Mouse (Mus musculus) liver, embryonic 12.5 days (tissue): Measurements from ENCODE around the gene Hhatl. TPM values are rescaled to one million over a fixed set of nuclear protein-coding genes. Genes with fewer than 3 reads are reported as not detected.

Experiments used
- ATAC-seq: fragments of 200-750 bp; cut with Nextera tagmentation; 2 replicates; pipeline ENCODE4 v1.8.0; 2017; ENCODE audit warnings: moderate number of reproducible peaks, mild to moderate bottlenecking, moderate library complexity
- H3K27ac ChIP-seq: fragments of 300-500 bp; sonication (generic); 2 replicates; pipeline ENCODE4 v1.5.1; 2016; ENCODE audit warnings: mild to moderate bottlenecking
- H3K27me3 ChIP-seq: fragments of 300-500 bp; sonication (generic); replicated peaks from 2 replicates; pipeline ENCODE4 v1.6.1; 2016; ENCODE audit warnings: mild to moderate bottlenecking, moderate library complexity
- H3K36me3 ChIP-seq: fragments of 300-500 bp; sonication (generic); 2 replicates; pipeline ENCODE4 v1.6.1; 2016; ENCODE audit warnings: mild to moderate bottlenecking, moderate library complexity
- H3K4me1 ChIP-seq: fragments of 300-500 bp; sonication (generic); 2 replicates; pipeline ENCODE4 v1.6.1; 2016
- H3K4me2 ChIP-seq: fragments of 300-500 bp; sonication (generic); 2 replicates; pipeline ENCODE4 v1.6.1; 2016; ENCODE audit warnings: mild to moderate bottlenecking, moderate library complexity
- H3K4me3 ChIP-seq: fragments of 300-500 bp; sonication (generic); 2 replicates; pipeline ENCODE4 v1.5.1; 2016; ENCODE audit warnings: mild to moderate bottlenecking, moderate library complexity
- H3K9ac ChIP-seq: fragments of 300-500 bp; sonication (generic); 2 replicates; pipeline ENCODE4 v1.6.1; 2016; ENCODE audit warnings: mild to moderate bottlenecking, moderate library complexity
- H3K9me3 ChIP-seq: fragments of 300-500 bp; sonication (generic); replicated peaks from 2 replicates; pipeline ENCODE4 v1.6.1; 2016; ENCODE audit warnings: mild to moderate bottlenecking, moderate library complexity
- WGBS: fragments of 180-500 bp; shearing (Covaris S2); methylation state at CpG from one replicate; pipeline ENCODE4 v1.1.7; 2016; ENCODE audit not compliant: insufficient replicate concordance; 5-methylcytosine and 5-hydroxymethylcytosine counted together
- polyA plus RNA-seq: library from polyadenylated mRNA; unstranded; fragments of >200 nt; fragmentation: Nextera tagmentation; extraction: Ambion mirVana; gene quantifications from 2 replicates; pipeline ENCODE4 v1.2.1, GENCODE M21; 2016

The Hhatl gene
- polyA plus RNA-seq, 1 experiment from 2014 or later: not detected

GRCm38 (mm10) chr9:121797722-121798121 is 5.4 kb upstream of the Hhatl start:
- no peak for ATAC-seq
- Histone ChIP-seq H3K36me3 (no peaks in the 10 kb centered on the region), H3K27me3 (peaks cover 18% of the 10 kb centered on the region), H3K27ac (no peak overlapping the region), H3K4me2 (no peak overlapping the region; the same call in 1 of the 2 replicates), H3K9me3 (no peaks in the 10 kb centered on the region), H3K4me3 (no peak overlapping the region), H3K4me1 (peaks cover 6% of the 10 kb centered on the region; the same call in 1 of the 2 replicates), H3K9ac (no peak overlapping the region)
- 21% methylated on average over 12 of the region's 12 CpGs for WGBS

- 46% methylated on average over 1 of the region's 1 CpGs for WGBS
- H3K9ac ChIP-seq: no peak overlapping the region
- no peak overlapping the region for H3K4me2 ChIP-seq
- H3K27ac ChIP-seq: no peak overlapping the region
- peaks cover 14% of the 10 kb centered on the region for H3K27me3 ChIP-seq
- H3K4me3 ChIP-seq: no peak overlapping the region
- H3K36me3 ChIP-seq: no peaks in the 10 kb centered on the region
- no peak for ATAC-seq
- peaks cover 6% of the 10 kb centered on the region; the same call in 1 of the 2 replicates for H3K4me1 ChIP-seq
- H3K9me3 ChIP-seq: no peaks in the 10 kb centered on the region
Measured at GRCm38 (mm10) chr9:121794972-121795539, 2.7 kb upstream of the Hhatl start.

GRCm38 (mm10) chr9:121791206-121791605 is 1.1 kb downstream of the Hhatl start:
- peaks cover 10% of the 10 kb centered on the region; the same call in 1 of the 2 replicates for H3K27me3 ChIP-seq
- no peak for ATAC-seq
- H3K9me3 ChIP-seq: no peaks in the 10 kb centered on the region
- no peak overlapping the region for H3K4me3 ChIP-seq
- H3K27ac ChIP-seq: no peak overlapping the region
- no peaks in the 10 kb centered on the region for H3K4me1 ChIP-seq
- 21% methylated on average over 5 of the region's 5 CpGs for WGBS
- no peak overlapping the region for H3K9ac ChIP-seq
- no peaks in the 10 kb centered on the region for H3K36me3 ChIP-seq
- no peak overlapping the region for H3K4me2 ChIP-seq

GRCm38 (mm10) chr9:121786359-121786758 is 5.9 kb downstream of the Hhatl start:
- 54% methylated on average over 2 of the region's 2 CpGs for WGBS
- no peaks in the 10 kb centered on the region for H3K9me3 ChIP-seq
- H3K4me2 ChIP-seq: no peak overlapping the region
- no peak overlapping the region for H3K27ac ChIP-seq
- H3K4me3 ChIP-seq: no peak overlapping the region
- no peak for ATAC-seq
- H3K9ac ChIP-seq: no peak overlapping the region
- H3K4me1 ChIP-seq: no peaks in the 10 kb centered on the region
- H3K36me3 ChIP-seq: no peaks in the 10 kb centered on the region
- 0 out of 2 replicates have a peak, but pooled peaks cover 10% of the 10 kb centered on the region for H3K27me3 ChIP-seq

- Histone ChIP-seq H3K27me3 (0 out of 2 replicates have a peak, but pooled peaks cover 10% of the 10 kb centered on the region), H3K4me1 (no peaks in the 10 kb centered on the region), H3K27ac (no peak overlapping the region), H3K9me3 (no peaks in the 10 kb centered on the region), H3K9ac (no peak overlapping the region), H3K36me3 (no peaks in the 10 kb centered on the region), H3K4me3 (no peak overlapping the region), H3K4me2 (no peak overlapping the region)
- no peak for ATAC-seq
- 50% methylated on average over 8 of the region's 8 CpGs for WGBS
Measured at GRCm38 (mm10) chr9:121785261-121785660, 7.0 kb downstream of the Hhatl start.

- no peaks in the 10 kb centered on the region for H3K4me1 ChIP-seq
- no peak overlapping the region for H3K27ac ChIP-seq
- no peak overlapping the region for H3K4me3 ChIP-seq
- 64% methylated on average over 12 of the region's 12 CpGs for WGBS
- H3K4me2 ChIP-seq: no peak overlapping the region
- H3K9me3 ChIP-seq: no peaks in the 10 kb centered on the region
- no peaks in the 10 kb centered on the region for H3K36me3 ChIP-seq
- H3K27me3 ChIP-seq: peaks cover 13% of the 10 kb centered on the region
- ATAC-seq: no peak; the same call in 1 of the 2 replicates
- no peak overlapping the region for H3K9ac ChIP-seq
Measured at GRCm38 (mm10) chr9:121784801-121785200, 7.5 kb downstream of the Hhatl start.

GRCm38 (mm10) chr9:121778066-121778624 is 14.2 kb downstream of the Hhatl start:
- WGBS: 15% methylated on average over 54 of the region's 54 CpGs
- ATAC-seq: peak; percentile 10; the same call in 1 of the 2 replicates
- no peak overlapping the region for H3K9ac ChIP-seq
- H3K27ac ChIP-seq: no peak overlapping the region
- H3K4me2 ChIP-seq: peak overlapping the region; percentile 37
- H3K4me3 ChIP-seq: peak overlapping the region; percentile 14; the same call in 1 of the 2 replicates
- H3K27me3 ChIP-seq: peaks cover 49% of the 10 kb centered on the region
- H3K9me3 ChIP-seq: no peaks in the 10 kb centered on the region
- H3K36me3 ChIP-seq: no peaks in the 10 kb centered on the region
- peaks cover 8% of the 10 kb centered on the region; the same call in 1 of the 2 replicates for H3K4me1 ChIP-seq

GRCm38 (mm10) chr9:121777484-121778065 is 14.7 kb downstream of the Hhatl start, which contains the start of gene Klhl40:
TSS of gene Klhl40 (plus strand) at chr9:121777607.
- 15% methylated on average over 30 of the region's 30 CpGs for WGBS
- Histone ChIP-seq H3K9me3 (no peaks in the 10 kb centered on the region), H3K27me3 (peaks cover 49% of the 10 kb centered on the region), H3K9ac (no peak within 1 kb of the TSS), H3K4me1 (peaks cover 8% of the 10 kb centered on the region; the same call in 1 of the 2 replicates), H3K27ac (no peak within 1 kb of the TSS), H3K36me3 (no peaks in the 10 kb centered on the region), H3K4me3 (peak within 1 kb of the TSS; percentile 14; the same call in 1 of the 2 replicates), H3K4me2 (peak within 1 kb of the TSS; percentile 37)
- ATAC-seq: peak; percentile 15; the same call in 1 of the 2 replicates

GRCm38 (mm10) chr9:121776511-121776910 is 15.8 kb downstream of the Hhatl start:
- H3K4me3 ChIP-seq: no peak overlapping the region
- peaks cover 8% of the 10 kb centered on the region; the same call in 1 of the 2 replicates for H3K4me1 ChIP-seq
- no peak overlapping the region for H3K27ac ChIP-seq
- peaks cover 49% of the 10 kb centered on the region for H3K27me3 ChIP-seq
- no peak for ATAC-seq
- 62% methylated on average over 7 of the region's 7 CpGs for WGBS
- no peak overlapping the region for H3K4me2 ChIP-seq
- no peak overlapping the region for H3K9ac ChIP-seq
- no peaks in the 10 kb centered on the region for H3K36me3 ChIP-seq
- no peaks in the 10 kb centered on the region for H3K9me3 ChIP-seq

GRCm38 (mm10) chr9:121775951-121776350 is 16.4 kb downstream of the Hhatl start:
- H3K4me3 ChIP-seq: no peak overlapping the region
- H3K9ac ChIP-seq: no peak overlapping the region
- 69% methylated on average over 10 of the region's 10 CpGs for WGBS
- H3K27ac ChIP-seq: no peak overlapping the region
- H3K36me3 ChIP-seq: no peaks in the 10 kb centered on the region
- H3K4me2 ChIP-seq: no peak overlapping the region
- no peaks in the 10 kb centered on the region for H3K9me3 ChIP-seq
- H3K27me3 ChIP-seq: peaks cover 49% of the 10 kb centered on the region
- no peak for ATAC-seq
- peaks cover 8% of the 10 kb centered on the region; the same call in 1 of the 2 replicates for H3K4me1 ChIP-seq

- Histone ChIP-seq H3K36me3 (no peaks in the 10 kb centered on the region), H3K9ac (no peak overlapping the region), H3K9me3 (no peaks in the 10 kb centered on the region), H3K27me3 (peaks cover 22% of the 10 kb centered on the region), H3K4me1 (no peaks in the 10 kb centered on the region), H3K27ac (no peak overlapping the region), H3K4me2 (no peak overlapping the region), H3K4me3 (no peak overlapping the region)
- no peak for ATAC-seq
- 65% methylated on average over 5 of the region's 5 CpGs for WGBS
Measured at GRCm38 (mm10) chr9:121772412-121772811, 19.9 kb downstream of the Hhatl start.
